Comparison of ENCODE assay signal across 16 mouse cellular contexts in genomic region chr3:153669329-153669728, GRCm38 (mm10). TPM values are rescaled to one million over a fixed set of nuclear protein-coding genes. Genes with fewer than 3 reads are reported as not detected.
DNase-seq lines count a peak whose midpoint lies in the region; ATAC-seq and TF ChIP-seq lines count a peak whose summit lies in the region.
"Had no signal": no experiment of that assay in that cellular context is flagged by ENCODE, and none has a peak within 500 bp of the region (broad histone marks: within the 10 kb centered on the region; RNA-seq: fewer than 3 reads in every experiment).

No protein-coding gene starts in this region.

- H3K4me1 ChIP-seq in liver, embryonic 15.5 days (replicated peaks), result peaks cover 66% of the 10 kb centered on the region
- peaks cover 23% of the 10 kb centered on the region for H3K4me1 ChIP-seq in kidney, postnatal 0 days (replicated peaks; ENCODE audit: insufficient read depth, low read length)
- H3K4me1 ChIP-seq in stomach, postnatal 0 days (replicated peaks; ENCODE audit: control insufficient read depth, insufficient read depth), result no peaks in the 10 kb centered on the region; the same call in 1 of the 2 replicates
- peaks cover 12% of the 10 kb centered on the region for H3K4me1 ChIP-seq in forebrain, embryonic 12.5 days

- no peak for TF ChIP-seq EP300 in stomach, postnatal 0 days (optimal IDR thresholded peaks at IDR 0.05)

- no peak for TF ChIP-seq CTCF in kidney, postnatal 0 days (IDR thresholded peaks at IDR 0.05; ENCODE audit: low read depth)
- no peak for TF ChIP-seq CTCF in stomach, postnatal 0 days (IDR thresholded peaks at IDR 0.05; ENCODE audit: low read depth)

- no peak for DNase-seq in liver
- DNase-seq in kidney, adult 18-20 months, result peak; percentile 63
- no peak for DNase-seq in kidney, postnatal 0 days (ENCODE audit: low spot score)
- no peak for DNase-seq in lung, postnatal 10 days
- no peak for DNase-seq in stomach, postnatal 0 days (ENCODE audit: low spot score)
- DNase-seq: cerebellum, adult 11-12 months; embryo, embryonic 11 days; forebrain, postnatal 0 days; gastrocnemius, postnatal 10 days; left cerebral cortex, postnatal 4 days; right cerebral cortex, postnatal 4 days had no signal

- WGBS in liver, embryonic 15.5 days (ENCODE audit: insufficient replicate concordance), result 87% methylated on average over 8 of the region's 8 CpGs
- 22% methylated on average over 8 of the region's 8 CpGs for WGBS in kidney, postnatal 0 days
- WGBS in stomach, postnatal 0 days, result 85% methylated on average over 8 of the region's 8 CpGs
- WGBS in forebrain, embryonic 12.5 days, result 68% methylated on average over 8 of the region's 8 CpGs

- H3K9me3 ChIP-seq in liver, embryonic 15.5 days (replicated peaks), result no peaks in the 10 kb centered on the region
- H3K9me3 ChIP-seq in kidney, postnatal 0 days (replicated peaks; ENCODE audit: low read length), result no peaks in the 10 kb centered on the region
- H3K9me3 ChIP-seq in stomach, postnatal 0 days (ENCODE audit: control insufficient read depth, low read length), result no peaks in the 10 kb centered on the region
- H3K9me3 ChIP-seq in forebrain, embryonic 12.5 days, result no peaks in the 10 kb centered on the region
- H3K9me3 ChIP-seq: hindbrain, embryonic 13.5 days; midbrain, embryonic 12.5 days had no signal

- H3K4me2 ChIP-seq in liver, embryonic 15.5 days, result no peak overlapping the region
- no peak overlapping the region for H3K4me2 ChIP-seq in kidney, postnatal 0 days (ENCODE audit: low read length)
- H3K4me2 ChIP-seq in stomach, postnatal 0 days (replicated peaks; ENCODE audit: low read depth), result no peak overlapping the region
- H3K4me2 ChIP-seq in forebrain, embryonic 12.5 days, result no peak overlapping the region
- H3K4me2 ChIP-seq: hindbrain, embryonic 13.5 days; lung, embryonic 14.5 days; midbrain, embryonic 12.5 days had no signal

- no peak for ATAC-seq in liver, embryonic 15.5 days (ENCODE audit: insufficient read depth)
- ATAC-seq in kidney, postnatal 0 days (replicated peaks; ENCODE audit: low FRiP score, low read depth), result no peak
- no peak for ATAC-seq in stomach, postnatal 0 days (ENCODE audit: low FRiP score, low TSS enrichment)
- no peak for ATAC-seq in forebrain, embryonic 12.5 days (ENCODE audit: low FRiP score)
- ATAC-seq: forebrain, postnatal 0 days had no signal

- no peak overlapping the region for H3K9ac ChIP-seq in liver, embryonic 15.5 days
- no peak overlapping the region for H3K9ac ChIP-seq in kidney, postnatal 0 days (ENCODE audit: low read depth, low read length)
- H3K9ac ChIP-seq in stomach, postnatal 0 days (ENCODE audit: low read length), result no peak overlapping the region
- H3K9ac ChIP-seq in forebrain, embryonic 12.5 days, result no peak overlapping the region
- H3K9ac ChIP-seq: forebrain, postnatal 0 days; hindbrain, embryonic 13.5 days; lung, embryonic 14.5 days; midbrain, embryonic 12.5 days had no signal

- H3K36me3 ChIP-seq in liver, embryonic 15.5 days (replicated peaks), result no peaks in the 10 kb centered on the region
- no peaks in the 10 kb centered on the region for H3K36me3 ChIP-seq in kidney, postnatal 0 days (ENCODE audit: insufficient read depth, low read length)
- H3K36me3 ChIP-seq in stomach, postnatal 0 days (ENCODE audit: control insufficient read depth, insufficient read depth, low read length), result no peaks in the 10 kb centered on the region
- no peaks in the 10 kb centered on the region for H3K36me3 ChIP-seq in forebrain, embryonic 12.5 days (replicated peaks)
- H3K36me3 ChIP-seq: hindbrain, embryonic 13.5 days; midbrain, embryonic 12.5 days had no signal

- 0 out of 2 replicates have a peak overlapping the region, but pooled peaks have one; percentile 26 for H3K27ac ChIP-seq in liver, embryonic 15.5 days (replicated peaks)
- peak overlapping the region; percentile 65; the same call in 1 of the 2 replicates for H3K27ac ChIP-seq in kidney, postnatal 0 days
- no peak overlapping the region for H3K27ac ChIP-seq in stomach, postnatal 0 days (replicated peaks)
- no peak overlapping the region for H3K27ac ChIP-seq in forebrain, embryonic 12.5 days
- H3K27ac ChIP-seq: hindbrain, embryonic 13.5 days; midbrain, embryonic 12.5 days had no signal

- no peak overlapping the region for H3K4me3 ChIP-seq in liver, embryonic 15.5 days (replicated peaks)
- no peak overlapping the region for H3K4me3 ChIP-seq in kidney, postnatal 0 days (replicated peaks; ENCODE audit: low read depth, low read length)
- H3K4me3 ChIP-seq in stomach, postnatal 0 days (ENCODE audit: low read depth, low read length), result no peak overlapping the region
- H3K4me3 ChIP-seq in forebrain, embryonic 12.5 days (replicated peaks), result no peak overlapping the region
- H3K4me3 ChIP-seq: hindbrain, embryonic 13.5 days; midbrain, embryonic 12.5 days had no signal

- no peaks in the 10 kb centered on the region for H3K27me3 ChIP-seq in liver, embryonic 15.5 days
- H3K27me3 ChIP-seq in kidney, postnatal 0 days (ENCODE audit: insufficient read depth, low read length), result no peaks in the 10 kb centered on the region
- no peaks in the 10 kb centered on the region for H3K27me3 ChIP-seq in stomach, postnatal 0 days (ENCODE audit: control insufficient read depth, insufficient read depth, low read length)
- H3K27me3 ChIP-seq in forebrain, embryonic 12.5 days, result no peaks in the 10 kb centered on the region
- H3K27me3 ChIP-seq: midbrain, embryonic 12.5 days had no signal

RNA-seq across cellular contexts. Expression of gene St6galnac3, which starts 55.6 kb away (rescaled TPM):
- polyA plus RNA-seq in liver, embryonic 15.5 days (2015; fragmentation: Nextera tagmentation; extraction: Ambion mirVana), result 10.1 and 10.2 TPM in 2 replicates
- polyA plus RNA-seq in kidney, postnatal 0 days (2015; fragmentation: Nextera tagmentation; extraction: Ambion mirVana), result 34.2 and 34.4 TPM in 2 replicates
- 4.5 and 6.2 TPM in 2 replicates for polyA plus RNA-seq in stomach, postnatal 0 days (2015; fragmentation: Nextera tagmentation; extraction: Ambion mirVana)
- polyA plus RNA-seq in forebrain, embryonic 12.5 days (2016; fragmentation: Nextera tagmentation; extraction: Ambion mirVana), result 22.7 and 26.9 TPM in 2 replicates

Comparison
In these comparisons a context has a peak if more than half of its experiments do, and no peak if none do; other contexts are left out.
1. H3K27ac ChIP-seq: peak in liver, embryonic 15.5 days (single experiment) and kidney, postnatal 0 days (single experiment); none in stomach, postnatal 0 days (single experiment) and forebrain, embryonic 12.5 days (single experiment).